Mouse (Mus musculus) embryo, embryonic 11.5 days (tissue): Measurements from ENCODE around the gene C1qtnf5.

Experiments
- DNase-seq: peaks from one replicate; pipeline ENCODE4 v3.0.0-alpha.2; 2012; ENCODE audit warnings: low read depth, low spot score

The C1qtnf5 gene

DNA sequence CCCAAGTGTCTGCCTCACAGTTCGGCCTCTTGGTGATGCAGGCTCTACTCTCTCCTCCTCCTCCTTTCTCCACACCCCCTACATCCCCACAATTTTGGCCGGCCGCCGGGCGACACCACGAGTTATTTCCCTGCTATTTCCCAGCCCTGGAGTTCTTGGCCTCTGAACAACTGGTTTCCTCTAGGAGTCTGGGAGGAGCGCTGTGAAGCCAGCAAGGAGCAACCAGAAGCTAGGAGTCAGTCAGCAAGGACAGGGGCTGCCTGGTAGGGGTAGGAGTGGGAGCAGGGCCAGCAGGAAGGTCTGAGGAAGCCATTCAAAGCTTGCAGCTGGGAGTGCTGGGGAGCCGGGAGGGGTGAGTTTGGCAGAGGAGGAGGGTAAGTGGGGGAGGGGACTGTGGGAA lies at the start of gene C1qtnf5:
Gene C1qtnf5 (plus strand): TSS at position 136 of the 400 bp plus-strand sequence.
- no peak for DNase-seq

DNA sequence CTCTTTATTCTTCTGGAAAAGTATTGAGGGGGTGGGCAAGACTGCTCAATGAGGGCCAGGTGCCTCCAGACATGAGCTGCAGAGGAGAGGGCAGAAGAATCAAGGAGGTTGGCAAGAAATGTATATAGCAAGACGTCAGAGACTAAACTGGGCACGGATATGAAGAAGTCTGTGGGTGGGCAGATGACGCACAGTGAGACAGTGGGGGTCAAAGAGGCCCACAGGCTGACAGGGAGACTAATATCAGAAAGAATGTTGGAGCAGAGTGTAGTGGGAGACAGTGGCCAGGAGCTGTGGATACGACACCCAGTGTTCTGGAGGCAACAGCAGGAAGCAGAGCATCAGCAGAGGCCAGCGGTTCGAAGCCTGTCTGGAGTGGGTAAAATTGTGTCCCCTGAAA lies 48.4 kb upstream of the C1qtnf5 start:
- DNase-seq, result no peak

DNA sequence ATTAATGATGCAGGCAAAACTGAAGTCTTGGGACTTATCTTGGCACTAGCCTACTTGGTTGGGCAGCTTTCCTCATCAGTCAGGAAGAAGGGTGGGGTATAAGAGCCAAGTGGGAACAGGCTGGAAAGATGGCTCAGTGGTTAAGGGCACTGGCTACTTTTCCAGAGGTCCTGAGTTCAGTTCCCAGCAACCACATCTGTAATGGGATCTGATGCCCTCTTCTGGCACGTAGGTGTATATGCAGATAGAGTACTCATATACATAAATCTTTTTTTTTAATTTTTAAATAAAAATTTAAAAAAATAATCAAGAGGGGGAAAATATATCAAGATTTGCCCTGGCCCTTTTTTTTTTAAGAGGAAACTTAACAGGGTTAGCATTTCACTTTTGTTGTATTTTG lies 41.9 kb upstream of the C1qtnf5 start:
- DNase-seq, result no peak

DNA sequence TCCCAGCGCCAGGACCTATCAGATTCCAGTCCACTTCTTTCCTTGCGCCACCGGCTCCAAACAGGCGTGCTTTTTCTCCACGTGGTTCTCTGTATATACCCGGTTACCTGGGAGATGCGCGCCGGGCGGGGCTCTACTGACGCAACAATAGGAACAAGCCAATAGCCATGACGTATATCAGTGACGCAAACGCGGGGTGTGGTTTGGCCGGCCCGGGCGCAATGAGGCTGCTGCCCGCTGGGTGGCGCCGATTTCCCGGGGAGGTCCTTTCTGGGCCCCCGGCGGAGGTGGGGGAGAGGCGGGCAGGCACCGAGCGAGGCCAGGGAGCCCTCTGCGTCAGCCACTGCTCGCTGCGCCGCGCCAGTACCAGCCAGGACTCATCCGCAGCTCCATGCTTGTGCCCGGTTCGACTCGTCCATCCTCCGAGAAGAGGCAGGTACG lies 40.2 kb upstream of the C1qtnf5 start, which contains the start of gene Usp2:
Gene Usp2 (plus strand): TSS at position 237 of the 441 bp plus-strand sequence.
- DNase-seq, result peak; percentile 97

DNA sequence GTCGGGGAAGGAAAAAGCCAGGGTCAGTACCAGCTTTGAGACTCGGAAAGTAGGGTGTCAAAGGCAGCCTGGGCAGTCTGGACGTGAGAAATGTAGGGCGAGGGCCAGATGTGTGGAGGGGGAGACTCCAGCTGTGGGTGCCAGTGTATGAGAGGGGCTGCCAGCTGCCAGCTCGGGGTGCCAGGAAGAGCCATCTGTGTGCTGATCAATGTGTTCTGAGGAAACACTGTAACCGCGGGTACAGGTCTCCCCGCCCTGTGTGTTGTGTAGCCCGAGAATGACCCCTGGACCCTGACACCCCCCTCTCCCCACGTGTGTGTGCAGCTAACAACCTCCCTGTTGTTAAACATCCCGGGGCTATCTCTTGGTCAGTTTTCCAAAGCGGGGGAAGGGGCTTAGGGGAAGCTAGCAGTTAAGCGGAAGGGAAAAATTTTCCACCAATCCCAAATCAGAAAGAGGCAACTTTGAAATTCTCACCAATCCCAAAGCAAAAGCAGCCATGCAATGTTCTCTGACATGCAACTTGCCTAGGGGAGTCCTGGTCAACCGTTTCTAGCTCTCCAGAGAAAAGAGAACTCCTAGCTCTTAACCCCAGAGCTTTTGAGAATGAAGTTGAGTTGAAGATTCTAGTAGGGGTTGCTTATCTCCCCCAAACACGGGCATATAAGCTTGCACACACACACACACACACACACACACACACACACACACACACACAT lies 39.6 kb upstream of the C1qtnf5 start:
- no peak for DNase-seq

DNA sequence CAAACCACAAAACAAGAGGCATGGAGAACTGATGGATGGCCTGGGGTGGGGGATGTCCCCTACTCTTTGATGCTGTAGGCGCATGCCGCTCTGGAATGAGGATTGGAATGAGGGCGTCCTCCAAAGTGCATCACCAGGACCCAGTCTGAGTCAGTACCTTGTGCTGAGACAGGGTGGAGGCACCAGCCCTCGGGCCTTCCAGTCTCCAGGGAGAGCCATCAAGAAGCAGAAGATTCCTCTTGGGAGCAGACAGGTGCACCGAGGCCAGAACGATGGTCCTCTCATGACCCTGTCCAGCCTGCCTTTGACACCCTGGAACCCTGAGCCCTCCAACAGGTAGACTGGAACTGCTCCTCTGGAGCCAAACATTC lies 39.1 kb upstream of the C1qtnf5 start:
- no peak for DNase-seq

DNA sequence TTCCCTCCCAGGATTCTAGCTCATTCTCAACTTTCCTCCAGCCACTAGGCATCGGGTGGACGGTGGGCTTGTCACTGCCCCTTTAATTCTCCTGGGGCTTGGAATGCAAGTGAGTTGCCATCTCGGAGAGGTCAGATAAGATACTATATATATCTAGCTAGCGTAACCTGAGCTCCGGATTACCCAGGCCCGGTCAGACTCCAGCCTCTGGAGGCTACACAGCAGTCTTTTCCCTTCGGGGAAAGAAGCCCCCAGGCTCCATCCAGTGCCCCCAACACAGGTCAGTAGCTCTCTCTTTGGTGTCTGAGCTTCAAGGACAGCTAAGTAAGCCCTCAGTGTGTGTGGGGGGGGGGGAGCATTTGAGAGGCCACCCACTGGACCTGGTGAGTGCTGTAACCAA lies 37.8 kb upstream of the C1qtnf5 start:
- DNase-seq, result no peak

DNA sequence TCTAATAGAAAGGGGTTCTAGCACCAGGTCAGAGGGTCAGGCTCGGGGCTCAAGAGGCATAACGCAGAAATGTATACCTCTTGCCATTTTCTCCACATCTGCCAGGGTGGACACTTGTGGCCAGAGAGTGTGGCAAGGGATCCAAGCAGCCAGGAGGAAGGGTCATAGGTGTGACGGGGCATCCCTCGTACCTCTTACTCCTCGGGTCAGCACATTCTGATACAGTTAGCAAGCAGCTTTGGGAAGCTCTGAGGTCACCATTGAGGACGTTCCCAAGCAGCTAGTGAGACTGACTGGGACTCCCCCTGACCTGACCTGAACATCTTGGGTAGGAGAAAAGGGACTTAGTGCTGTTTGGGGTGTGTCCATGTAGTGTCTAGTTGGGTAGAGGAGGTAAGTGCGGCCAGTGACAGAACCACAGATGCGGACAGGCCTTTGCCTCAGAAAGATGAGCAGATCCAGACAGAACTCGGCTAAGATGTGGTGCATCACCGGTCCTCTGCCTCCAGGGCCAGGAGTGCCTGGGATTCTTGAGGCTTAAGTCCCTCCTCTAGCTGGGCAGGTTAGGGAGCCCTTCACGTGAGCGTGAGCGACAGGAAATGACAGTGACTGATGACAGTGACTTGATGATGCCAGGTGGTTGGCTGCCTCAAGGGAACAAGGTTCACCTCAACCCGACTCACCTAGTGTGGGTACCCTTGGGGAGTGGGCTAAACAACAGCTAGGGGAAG lies 36.8 kb upstream of the C1qtnf5 start:
- no peak for DNase-seq

DNA sequence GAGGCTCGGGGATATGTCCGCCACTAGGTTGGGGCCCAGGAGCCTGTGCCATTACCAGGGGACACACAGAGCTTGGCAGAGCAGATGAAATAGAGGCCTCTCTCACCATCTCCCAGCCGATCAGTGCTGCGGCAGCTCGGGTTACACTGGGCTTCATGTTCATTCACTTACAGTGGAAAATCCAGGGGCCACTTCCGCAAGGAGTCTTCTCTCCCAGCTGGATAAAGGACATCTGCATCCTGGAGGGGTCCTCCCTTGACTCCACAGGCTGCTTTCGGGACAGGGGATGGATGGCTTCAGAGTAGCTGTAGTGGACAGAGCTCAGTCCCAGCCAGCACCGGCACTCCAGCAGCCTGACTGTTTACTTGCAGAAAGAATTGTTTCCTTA lies 36.2 kb upstream of the C1qtnf5 start:
- no peak for DNase-seq

DNA sequence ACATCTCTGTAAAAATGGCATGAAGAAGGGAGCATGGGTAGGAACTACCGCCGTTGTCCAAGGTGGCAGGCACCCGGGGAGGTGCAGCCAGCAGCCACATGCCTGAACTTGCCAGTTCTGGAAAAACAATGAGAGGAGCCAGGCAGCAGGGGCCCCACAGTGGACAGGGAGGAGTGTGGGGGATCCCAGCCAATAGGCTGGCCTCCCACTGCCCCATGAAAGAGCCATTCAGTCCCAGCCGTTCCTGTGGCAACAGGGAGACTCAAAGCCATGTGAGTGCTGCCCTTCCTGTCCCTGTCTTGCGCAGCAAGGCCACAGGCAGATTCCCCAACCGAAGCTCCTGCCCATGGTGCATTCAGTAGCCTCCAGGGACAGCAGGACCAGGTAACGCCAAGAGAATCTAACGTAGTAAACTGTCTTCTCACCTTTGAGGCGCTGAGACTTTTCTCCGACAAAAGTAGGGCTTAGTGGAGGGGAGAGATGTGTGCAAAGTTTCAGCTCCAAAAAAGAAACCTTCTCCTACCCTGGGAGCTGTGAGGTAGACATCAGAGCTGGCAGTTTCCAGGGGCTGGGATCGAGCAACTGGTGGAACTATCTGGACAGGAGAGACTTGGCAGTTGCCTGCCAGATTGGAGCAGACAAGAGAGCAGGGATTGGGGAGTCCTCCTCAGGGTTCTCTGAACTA lies 35.0 kb upstream of the C1qtnf5 start:
- DNase-seq, result no peak

DNA sequence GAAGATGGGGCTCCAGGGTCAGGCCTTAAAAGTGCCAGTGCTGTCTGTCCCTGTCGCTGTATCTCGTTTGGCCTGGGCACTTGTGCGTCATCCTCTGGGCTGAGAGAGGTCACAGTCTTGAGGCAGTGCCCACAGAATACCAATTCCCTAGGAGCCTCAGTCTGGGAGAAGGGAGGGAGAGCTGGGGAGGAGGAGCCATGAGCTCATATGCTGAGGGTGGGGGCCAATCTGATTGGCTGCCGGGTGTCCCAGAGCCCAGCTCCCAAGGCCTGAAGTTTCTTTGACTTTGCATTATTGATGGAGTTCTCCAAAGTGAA lies 34.5 kb upstream of the C1qtnf5 start:
- no peak for DNase-seq

DNA sequence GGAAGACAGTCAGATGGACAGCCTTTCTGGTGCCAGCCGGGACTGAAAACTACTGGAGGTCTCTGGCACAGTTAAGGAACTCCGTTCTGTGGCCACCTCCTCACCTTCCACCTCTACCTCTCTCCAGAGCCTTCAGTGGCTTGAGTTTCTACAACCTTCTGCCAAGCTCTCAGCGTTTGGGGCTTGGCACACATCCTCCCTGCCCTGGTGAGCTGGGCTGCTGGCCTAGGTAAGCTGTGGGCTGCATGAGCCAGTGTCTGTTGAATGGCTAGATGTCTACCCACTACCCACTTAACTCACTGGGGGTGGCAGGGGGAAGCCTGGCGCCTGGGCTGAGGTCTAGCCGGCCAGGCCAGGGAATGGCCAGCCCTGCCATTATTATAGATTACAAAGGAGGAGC lies 33.9 kb upstream of the C1qtnf5 start:
- DNase-seq, result no peak

DNA sequence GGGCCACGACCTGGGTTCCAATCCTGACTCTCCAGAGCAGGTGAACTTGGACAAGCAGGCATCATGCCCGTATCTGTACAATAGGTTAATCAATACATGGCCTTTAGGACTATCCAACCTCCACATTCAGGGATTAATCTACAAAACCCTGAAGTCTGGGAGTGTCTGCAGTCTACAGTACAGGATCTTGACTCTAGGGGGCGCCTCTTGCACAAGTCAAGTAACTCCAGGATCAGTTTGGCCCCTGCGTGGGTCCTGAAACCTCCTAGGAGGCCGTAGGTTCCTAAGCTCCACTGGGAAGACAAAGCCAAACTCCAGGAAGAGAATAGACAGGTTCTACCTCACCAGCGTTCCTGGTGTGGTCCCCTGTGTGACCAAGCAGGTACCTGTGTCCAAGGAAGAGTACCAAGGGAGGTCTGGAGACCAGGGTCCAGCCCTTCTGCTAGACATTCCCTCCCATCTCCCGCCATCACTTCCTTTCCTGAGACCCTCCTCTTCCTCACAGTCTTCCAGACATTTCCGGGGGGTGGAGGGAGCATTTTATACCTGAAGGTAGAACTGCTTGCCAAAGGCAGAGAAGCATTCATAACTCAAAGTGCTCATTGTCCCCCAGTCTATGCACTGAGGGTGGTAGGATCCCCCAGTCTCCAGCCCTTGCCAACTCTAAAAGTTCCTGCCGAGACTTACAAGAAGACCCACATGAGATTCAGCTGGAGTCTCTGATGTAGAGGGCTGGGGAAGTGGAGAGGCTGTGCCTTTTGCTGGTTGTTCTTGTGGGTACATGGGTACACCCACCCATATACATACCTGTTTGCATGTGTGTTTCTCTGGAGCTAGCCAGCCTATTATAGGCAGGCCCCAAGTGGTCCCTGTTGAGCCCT lies 32.4 kb upstream of the C1qtnf5 start:
- DNase-seq, result no peak

DNA sequence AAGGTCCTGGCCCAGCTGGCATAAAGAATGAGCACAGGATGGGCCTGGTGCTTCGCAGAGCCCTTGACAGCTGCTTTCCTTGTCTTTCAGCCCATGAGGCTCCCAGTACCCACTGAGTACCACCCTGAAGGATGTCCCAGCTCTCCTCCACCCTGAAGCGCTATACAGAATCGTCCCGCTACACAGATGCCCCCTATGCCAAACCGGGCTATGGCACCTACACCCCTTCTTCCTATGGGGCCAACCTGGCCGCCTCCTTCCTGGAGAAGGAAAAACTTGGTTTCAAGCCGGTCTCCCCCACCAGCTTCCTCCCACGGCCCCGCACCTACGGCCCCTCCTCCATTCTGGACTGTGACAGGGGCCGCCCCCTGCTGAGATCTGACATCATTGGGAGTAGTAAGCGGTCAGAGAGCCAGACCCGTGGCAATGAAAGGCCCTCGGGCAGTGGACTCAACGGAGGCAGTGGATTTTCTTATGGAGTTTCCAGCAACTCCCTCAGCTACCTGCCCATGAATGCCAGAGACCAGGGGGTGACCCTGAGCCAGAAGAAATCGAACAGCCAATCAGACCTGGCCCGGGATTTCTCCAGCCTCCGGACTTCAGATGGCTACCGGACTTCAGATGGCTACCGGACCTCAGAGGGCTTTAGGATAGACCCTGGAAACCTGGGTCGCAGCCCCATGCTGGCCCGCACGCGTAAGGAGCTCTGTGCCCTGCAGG lies 31.6 kb upstream of the C1qtnf5 start:
- no peak for DNase-seq

DNA sequence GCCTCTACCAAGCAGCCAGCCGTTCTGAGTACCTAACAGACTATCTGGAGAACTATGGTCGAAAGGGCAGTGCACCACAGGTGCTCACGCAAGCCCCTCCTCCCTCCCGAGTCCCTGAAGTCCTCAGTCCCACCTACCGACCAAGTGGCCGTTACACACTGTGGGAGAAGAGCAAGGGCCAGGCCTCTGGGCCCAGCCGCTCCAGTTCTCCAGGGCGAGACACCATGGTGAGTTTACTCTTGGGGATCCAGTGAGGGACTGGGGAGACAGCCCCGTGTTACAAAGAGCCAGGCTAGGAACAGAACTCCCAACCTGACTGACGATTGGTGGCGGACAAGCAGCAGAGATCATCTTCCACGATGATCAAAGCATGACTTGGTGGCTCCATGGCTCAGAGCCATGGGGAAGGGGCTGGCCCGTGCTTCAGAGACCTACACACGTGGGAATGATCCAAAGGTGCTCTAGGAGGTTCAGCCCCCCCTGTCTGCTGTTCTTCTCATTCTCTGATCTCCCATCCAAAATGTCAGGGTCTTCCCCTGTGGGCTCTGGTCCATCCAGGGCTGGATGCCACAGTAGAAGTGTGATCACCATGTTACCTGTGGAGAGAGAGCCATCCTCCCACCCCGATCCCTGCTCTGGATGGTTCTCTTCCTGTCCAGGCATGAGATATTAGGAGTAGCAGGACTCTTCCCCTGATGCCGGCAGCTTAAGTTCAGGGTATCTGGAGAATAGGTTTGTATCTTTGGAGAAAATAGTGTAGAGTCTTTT lies 30.9 kb upstream of the C1qtnf5 start:
- DNase-seq, result no peak

DNA sequence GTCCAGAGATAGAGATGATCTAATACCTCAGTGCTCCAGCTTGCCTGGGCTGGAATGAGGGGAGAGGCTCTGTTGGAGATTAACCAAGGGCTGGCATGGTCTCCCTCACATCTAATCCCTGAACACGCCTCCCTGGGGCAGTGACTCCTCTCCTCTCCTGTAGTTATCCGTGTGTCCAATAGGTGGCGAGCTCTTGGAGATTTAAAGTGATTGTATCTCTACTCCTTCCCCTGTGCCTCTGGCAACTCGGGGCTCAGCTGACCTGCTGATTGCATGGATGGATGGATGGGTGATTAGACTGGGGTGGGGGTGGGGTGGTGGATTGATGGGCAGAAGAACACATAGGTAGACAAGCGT lies 30.3 kb upstream of the C1qtnf5 start:
- no peak for DNase-seq

DNA sequence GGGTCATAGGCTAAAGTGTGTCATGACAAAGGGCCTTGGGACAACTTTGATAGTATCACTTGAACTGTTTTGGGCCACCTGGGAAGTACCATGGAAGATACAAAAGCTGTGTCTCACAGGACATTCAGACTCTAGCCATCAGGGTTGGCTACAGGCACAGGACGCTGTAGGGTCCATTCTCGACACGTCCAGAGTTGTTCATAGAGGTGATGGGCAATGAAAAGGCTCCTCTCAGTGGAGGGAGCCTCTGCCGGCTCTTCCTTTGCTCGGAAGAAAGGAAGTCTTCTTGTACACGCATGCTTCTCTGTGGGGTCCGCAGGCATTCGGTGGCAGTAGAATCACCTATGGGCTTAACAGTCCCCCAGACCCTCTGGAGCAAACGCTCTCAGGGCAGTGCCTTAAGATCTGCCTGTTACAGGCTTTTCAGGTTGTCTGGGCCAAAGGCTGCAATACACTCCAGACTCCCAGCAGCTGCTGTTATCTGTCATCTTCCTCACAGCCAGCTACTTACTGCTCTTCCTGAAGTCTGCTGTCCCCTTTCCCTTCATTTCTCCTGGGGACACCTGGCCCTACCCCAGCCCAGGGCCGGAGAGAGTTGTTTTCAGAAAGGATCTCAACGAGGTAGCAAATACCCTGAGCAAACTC lies 29.7 kb upstream of the C1qtnf5 start:
- no peak for DNase-seq

DNA sequence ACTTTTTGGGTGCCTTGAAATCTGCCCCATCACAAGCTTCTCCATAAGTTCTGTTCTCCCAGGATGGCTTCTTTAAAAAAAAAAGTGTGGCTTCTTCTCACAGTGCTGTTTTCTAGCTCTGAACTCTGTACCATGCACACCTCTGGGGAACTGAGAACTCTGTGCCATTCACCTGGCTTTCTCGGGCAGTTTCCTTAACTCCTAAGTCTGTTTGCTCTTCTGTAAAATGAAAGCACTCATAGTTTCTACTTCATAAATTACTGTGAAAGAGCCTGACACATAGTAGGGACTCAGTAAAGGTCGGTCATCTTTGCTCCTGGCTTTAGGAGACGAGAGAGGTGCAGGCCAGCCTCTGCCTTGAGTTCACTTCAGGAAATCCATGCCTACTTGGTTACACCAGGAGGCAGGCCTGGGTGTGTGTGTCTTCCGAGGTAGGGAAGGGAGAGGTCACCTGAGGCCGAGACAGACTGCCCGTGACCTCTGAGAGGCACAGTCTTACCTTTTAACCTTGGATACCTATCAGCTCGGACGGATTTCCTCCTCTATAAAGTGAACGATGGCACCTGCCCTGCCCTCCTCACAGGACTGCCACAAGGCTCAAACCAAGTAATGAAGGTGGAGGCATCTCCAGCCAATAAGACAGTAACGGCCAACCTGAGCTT lies 28.8 kb upstream of the C1qtnf5 start:
- DNase-seq, result no peak

DNA sequence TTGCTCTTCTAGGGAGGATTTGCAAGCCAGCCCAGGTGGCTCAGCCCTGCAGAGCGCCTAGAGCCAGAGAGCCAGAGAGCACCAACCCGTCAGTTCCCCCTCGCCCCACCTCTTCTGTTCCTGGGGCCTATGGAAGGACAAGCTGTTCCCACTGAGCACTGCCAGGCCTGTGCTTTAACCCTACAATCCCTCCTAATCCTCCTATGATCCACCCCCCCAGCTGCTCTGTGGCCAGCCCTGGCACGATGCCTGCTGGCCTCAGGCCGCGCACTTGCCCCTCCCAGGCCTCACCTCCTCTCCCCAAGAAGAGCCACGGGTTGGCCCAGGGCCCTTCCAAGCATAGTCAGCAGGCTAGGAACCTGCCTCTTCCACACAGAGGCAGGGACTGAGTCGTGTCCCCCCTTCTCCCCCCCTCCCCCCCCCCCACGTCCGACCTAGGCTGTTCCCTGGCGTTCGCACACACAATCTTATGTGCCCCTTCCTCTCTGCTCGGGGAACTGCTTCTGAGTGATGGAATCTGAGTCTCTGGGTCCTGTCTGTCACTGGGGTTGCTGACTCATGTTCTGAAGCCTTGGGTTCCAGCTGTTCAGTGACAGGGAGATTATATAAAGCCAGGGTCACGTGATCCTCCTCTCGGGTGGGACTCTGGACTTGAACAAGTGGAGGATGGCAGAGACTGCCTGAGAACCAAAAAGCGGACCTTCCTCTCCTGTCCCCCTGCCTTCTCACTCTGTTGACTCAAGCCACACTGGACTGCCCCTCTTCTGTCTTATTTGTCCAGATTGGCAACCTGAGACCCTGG lies 27.9 kb upstream of the C1qtnf5 start:
- DNase-seq, result no peak
